In genomic region chr8:48136804-48137650, GRCm38 (mm10) we compare ENCODE assay signal across 14 mouse cellular contexts. TPM values are rescaled to one million over a fixed set of nuclear protein-coding genes. Genes with fewer than 3 reads are reported as not detected.
A peak's percentile ranks its signal among the peaks of the same experiment; 100 is the strongest.
DNase-seq lines count a peak whose midpoint lies in the region; ATAC-seq and TF ChIP-seq lines count a peak whose summit lies in the region.
"Had no signal": no experiment of that assay in that cellular context is flagged by ENCODE, and none has a peak within 500 bp of the region (broad histone marks: within the 10 kb centered on the region; RNA-seq: fewer than 3 reads in every experiment).

No protein-coding gene starts in this region.

- no peaks in the 10 kb centered on the region for H3K27me3 ChIP-seq in kidney, embryonic 14.5 days (ENCODE audit: control insufficient read depth, insufficient read depth, low read length)
- H3K27me3 ChIP-seq in forebrain, postnatal 0 days (ENCODE audit: insufficient read depth, low read length): no peaks in the 10 kb centered on the region
- no peaks in the 10 kb centered on the region for H3K27me3 ChIP-seq in limb, embryonic 15.5 days

- peak; percentile 76 for ATAC-seq in kidney, embryonic 14.5 days (ENCODE audit: low FRiP score, low TSS enrichment)
- ATAC-seq in forebrain, postnatal 0 days: peak; percentile 32; the same call in 1 of the 2 replicates
- ATAC-seq in limb, embryonic 15.5 days (ENCODE audit: insufficient number of reproducible peaks, low FRiP score, low TSS enrichment, low read depth): no peak
- ATAC-seq in monocyte, adult 5-6 weeks (replicated peaks; ENCODE audit: insufficient number of reproducible peaks, low FRiP score, low TSS enrichment, poor library complexity, severe bottlenecking): no peak

- DNase-seq in kidney, postnatal 14 days: no peak
- DNase-seq in ES-E14 (ENCODE audit: low read depth, low spot score): no peak
- DNase-seq in forebrain, postnatal 0 days: peak; percentile 56
- DNase-seq in frontal cortex, adult 2 months (ENCODE audit: extremely low spot score in 1 of 2, low spot score in 1 of 2): no peak
- DNase-seq in T-cell, adult 2 months (ENCODE audit: low spot score): no peak
- DNase-seq: adrenal gland, postnatal 25 days; cerebellum, adult 11-12 months; kidney, postnatal 36 days; lung, postnatal 36 days; thymus, postnatal 25 days had no signal

- in situ Hi-C loops in ES-E14 (cut with MboI; ENCODE audit: low sequenced_read_pairs in 2 of 2, unreplicated experiment in 2 of 2): no loop called here

- H3K4me3 ChIP-seq in kidney, embryonic 14.5 days (ENCODE audit: low read length): no peak overlapping the region
- H3K4me3 ChIP-seq in ES-E14 (ENCODE audit: insufficient read depth in 1 of 2, low read depth in 1 of 2, low read length in 2 of 2, poor library complexity in 1 of 2, severe bottlenecking in 1 of 2): peak overlapping the region; percentile 0 to 11; a peak in 1 of 4 replicates
- peak overlapping the region; percentile 3; the same call in 1 of the 2 replicates for H3K4me3 ChIP-seq in forebrain, postnatal 0 days (ENCODE audit: low read depth, low read length)
- no peak overlapping the region for H3K4me3 ChIP-seq in limb, embryonic 15.5 days

- no peak overlapping the region for H3K27ac ChIP-seq in kidney, embryonic 14.5 days (ENCODE audit: low read depth, low read length)
- no peak overlapping the region for H3K27ac ChIP-seq in ES-E14 (ENCODE audit: insufficient read depth, low read depth, low read length, poor library complexity, severe bottlenecking)
- no peak overlapping the region for H3K27ac ChIP-seq in forebrain, postnatal 0 days (ENCODE audit: low read depth, low read length)
- no peak overlapping the region for H3K27ac ChIP-seq in limb, embryonic 15.5 days
- H3K27ac ChIP-seq: liver, embryonic 14.5 days had no signal

- H3K4me2 ChIP-seq in kidney, embryonic 14.5 days (replicated peaks; ENCODE audit: low read depth, low read length): peak overlapping the region; percentile 24
- H3K4me2 ChIP-seq in forebrain, postnatal 0 days (ENCODE audit: low read depth): peak overlapping the region; percentile 38
- H3K4me2 ChIP-seq in limb, embryonic 15.5 days: peak overlapping the region; percentile 20; the same call in 1 of the 2 replicates

- peaks cover 20% of the 10 kb centered on the region for H3K36me3 ChIP-seq in kidney, embryonic 14.5 days (ENCODE audit: control insufficient read depth, insufficient read depth, low read length)
- peaks cover 18% of the 10 kb centered on the region for H3K36me3 ChIP-seq in ES-E14 (ENCODE audit: control insufficient read depth, insufficient read depth, low read length, poor library complexity, severe bottlenecking)
- no peaks in the 10 kb centered on the region for H3K36me3 ChIP-seq in forebrain, postnatal 0 days (ENCODE audit: insufficient read depth)
- peaks cover 30% of the 10 kb centered on the region for H3K36me3 ChIP-seq in limb, embryonic 15.5 days

- 0 out of 2 replicates have a peak, but pooled peaks have one; percentile 8 for TF ChIP-seq CTCF in forebrain, postnatal 0 days (IDR thresholded peaks at IDR 0.05; ENCODE audit: low read depth)

- no peak overlapping the region for H3K9ac ChIP-seq in kidney, embryonic 14.5 days (ENCODE audit: low read depth, low read length)
- H3K9ac ChIP-seq in ES-E14 (ENCODE audit: insufficient read depth, low read depth, low read length, poor library complexity, severe bottlenecking): no peak overlapping the region; the same call in 1 of the 2 replicates
- H3K9ac ChIP-seq in forebrain, postnatal 0 days: no peak overlapping the region
- H3K9ac ChIP-seq in limb, embryonic 15.5 days: no peak overlapping the region
- H3K9ac ChIP-seq: liver, embryonic 14.5 days had no signal

- no peaks in the 10 kb centered on the region for H3K4me1 ChIP-seq in kidney, embryonic 14.5 days (ENCODE audit: control insufficient read depth, insufficient read depth, low read length)
- H3K4me1 ChIP-seq in ES-E14 (ENCODE audit: control insufficient read depth in 2 of 2, insufficient read depth in 2 of 2, low read length in 2 of 2, poor library complexity in 1 of 2): peaks cover 4 to 14% of the 10 kb centered on the region in 2 experiments; a peak in 3 of 4 replicates
- H3K4me1 ChIP-seq in forebrain, postnatal 0 days (ENCODE audit: insufficient read depth): peaks cover 5% of the 10 kb centered on the region; the same call in 1 of the 2 replicates
- H3K4me1 ChIP-seq in limb, embryonic 15.5 days: 0 out of 2 replicates have a peak, but pooled peaks cover 3% of the 10 kb centered on the region

- 54% methylated on average over 30 of the region's 30 CpGs for WGBS in kidney, embryonic 14.5 days
- 54% methylated on average over 30 of the region's 30 CpGs for WGBS in forebrain, postnatal 0 days
- 57% methylated on average over 30 of the region's 30 CpGs for WGBS in limb, embryonic 15.5 days

- no peaks in the 10 kb centered on the region for H3K9me3 ChIP-seq in kidney, embryonic 14.5 days (ENCODE audit: control insufficient read depth, low read length)
- no peaks in the 10 kb centered on the region for H3K9me3 ChIP-seq in ES-E14 (ENCODE audit: control insufficient read depth, insufficient read depth, low read depth, low read length)
- no peaks in the 10 kb centered on the region for H3K9me3 ChIP-seq in forebrain, postnatal 0 days (ENCODE audit: low read length)
- H3K9me3 ChIP-seq in limb, embryonic 15.5 days: no peaks in the 10 kb centered on the region

TF ChIP-seq in ES-E14, 5 proteins besides CTCF, POLR2A, EP300 and RAD21:
- no peak for TF ChIP-seq ZC3H11A (IDR thresholded peaks at IDR 0.05; ENCODE audit: borderline replicate concordance, low read depth, low read length)
- no peak for TF ChIP-seq MAFK (IDR thresholded peaks at IDR 0.05; ENCODE audit: insufficient read depth, low read depth, low read length)
- no peak for TF ChIP-seq HCFC1 (IDR thresholded peaks at IDR 0.05; ENCODE audit: borderline replicate concordance, insufficient read depth, low read length)
- no peak for TF ChIP-seq CHD2 (IDR thresholded peaks at IDR 0.05; ENCODE audit: low read depth, low read length)
- no peak for TF ChIP-seq ZNF384 (IDR thresholded peaks at IDR 0.05; ENCODE audit: low read depth, low read length)

RNA-seq across cellular contexts. Expression of gene Dctd, which starts 38.1 kb away (rescaled TPM):
- polyA plus RNA-seq in kidney, embryonic 14.5 days (2014; fragmentation: Nextera tagmentation; extraction: Ambion mirVana): 43.1 and 46.3 TPM in 2 replicates
- total RNA-seq in ES-E14 (2012; rRNA removed): 50.4 and 59.6 TPM in 2 replicates
- 21.5 and 26.2 TPM in 2 replicates for total RNA-seq in forebrain, postnatal 0 days (2014; rRNA removed)
- polyA plus RNA-seq in forebrain, postnatal 0 days (2015; fragmentation: Nextera tagmentation; extraction: Ambion mirVana): 13.4 and 13.9 TPM in 2 replicates
- 28.2 and 30.0 TPM in 2 replicates for polyA plus RNA-seq in limb, embryonic 15.5 days (2015; fragmentation: Nextera tagmentation; extraction: Ambion mirVana)
- total RNA-seq in monocyte, adult 5-6 weeks (2017): 0.48 to 1.6 TPM (median 1.5 TPM) in 3 replicates
- 9.8 and 12.2 TPM in 2 replicates for polyA plus RNA-seq in frontal cortex, adult 2 months (2012; rRNA removed)

Comparison
In these comparisons a context has a peak if more than half of its experiments do, and no peak if none do; other contexts are left out.
1. ATAC-seq: peak in kidney, embryonic 14.5 days (single experiment) and forebrain, postnatal 0 days (single experiment); none in limb, embryonic 15.5 days (single experiment) and monocyte, adult 5-6 weeks (single experiment).
2. H3K4me3 ChIP-seq: peak in ES-E14 (2 of 2) and forebrain, postnatal 0 days (single experiment); none in kidney, embryonic 14.5 days (single experiment) and limb, embryonic 15.5 days (single experiment).
3. Peak in every context shown above with its lines, with median percentiles within 50 percentile points of each other: H3K4me2 ChIP-seq.